In genomic region chr2:164182692-164183255, GRCm38 (mm10) we compare ENCODE assay signal across 1 mouse cellular context.
TF ChIP-seq lines count a peak whose summit lies in the region.

Gene Wfdc5 (minus strand): TSS chr2:164182742.

TF ChIP-seq in CH12.LX, 34 proteins besides CTCF, POLR2A, EP300 and RAD21 (continued from another document):
- TF ChIP-seq HCFC1 (IDR thresholded peaks at IDR 0.05; ENCODE audit: low read depth, low read length): no peak
- no peak for TF ChIP-seq USF2 (conservative IDR thresholded peaks at IDR 0.05; ENCODE audit: low read depth, low read length)
- TF ChIP-seq ZKSCAN1 (IDR thresholded peaks at IDR 0.05; ENCODE audit: borderline replicate concordance, low read depth, low read length): no peak
- TF ChIP-seq MAFK (IDR thresholded peaks at IDR 0.05; ENCODE audit: insufficient replicate concordance, low read length): no peak
- TF ChIP-seq ETS1 (conservative IDR thresholded peaks at IDR 0.05; ENCODE audit: low read depth, low read length): no peak
